Mouse (Mus musculus) layer of hippocampus, postnatal 10 days (tissue): ENCODE measurements around the gene Cep126. TPM values are rescaled to one million over a fixed set of nuclear protein-coding genes. Genes with fewer than 3 reads are reported as not detected.

Source experiments
- DNase-seq, 2 experiments: peaks; one replicate each; pipeline ENCODE4 v3.0.0; 2021; ENCODE audit warnings: low spot score in 2 of 2
- long read RNA-seq: library from polyadenylated mRNA; stranded (forward); transcript quantifications from one replicate; pipeline ENCODE4 v2.0.0, GENCODE M21; 2023
- total RNA-seq, 2 experiments: library from RNA; stranded (reverse); gene quantifications; 2 replicates each; pipeline ENCODE4 v1.2.3; 2021

Gene Cep126
- 10 to 100 TPM; 14.7 TPM for total RNA-seq
- long read RNA-seq, partial matches to known transcripts, result 1 of 3 reads
- long read RNA-seq, other reads (novel, unspliced or antisense), result 1 of 3 reads

- DNase-seq, result peak; percentile 71 to 83
Measured at GRCm38 (mm10) chr9:8134117-8134574, at the start of gene Cep126. Gene Cep126, minus strand, starts transcription at chr9:8134294.

- no peak for DNase-seq
Measured at GRCm38 (mm10) chr9:8179554-8179953, 45.5 kb upstream of the Cep126 start.

GRCm38 (mm10) chr9:8177099-8177498 lies 43.0 kb upstream of the Cep126 start:
- no peak for DNase-seq

- no peak for DNase-seq
Measured at GRCm38 (mm10) chr9:8157011-8157410, 22.9 kb upstream of the Cep126 start.

- DNase-seq, result no peak
Measured at GRCm38 (mm10) chr9:8139501-8139900, 5.4 kb upstream of the Cep126 start.

- DNase-seq, result peak in 1 of 2 experiments; percentile 5
Measured at GRCm38 (mm10) chr9:8133586-8134115, 443 bp downstream of the Cep126 start.

- no peak for DNase-seq
Measured at GRCm38 (mm10) chr9:8123495-8123894, 10.6 kb downstream of the Cep126 start.

GRCm38 (mm10) chr9:8114516-8114915 lies 19.6 kb downstream of the Cep126 start:
- DNase-seq, result no peak

GRCm38 (mm10) chr9:8103050-8103449 lies 31.0 kb downstream of the Cep126 start:
- no peak for DNase-seq

GRCm38 (mm10) chr9:8100962-8101361 lies 33.1 kb downstream of the Cep126 start:
- no peak for DNase-seq

- DNase-seq, result no peak
Measured at GRCm38 (mm10) chr9:8078882-8079281, 55.2 kb downstream of the Cep126 start.

- peak in 1 of 2 experiments; percentile 17 for DNase-seq
Measured at GRCm38 (mm10) chr9:8074345-8074744, 59.7 kb downstream of the Cep126 start.

GRCm38 (mm10) chr9:8073203-8073755 lies 60.8 kb downstream of the Cep126 start:
- DNase-seq, result no peak

- no peak for DNase-seq
Measured at GRCm38 (mm10) chr9:8059636-8060035, 74.5 kb downstream of the Cep126 start.

- no peak for DNase-seq
Measured at GRCm38 (mm10) chr9:8054831-8055230, 79.3 kb downstream of the Cep126 start.

- DNase-seq, result no peak
Measured at GRCm38 (mm10) chr9:8043044-8043387, 91.1 kb downstream of the Cep126 start.

- DNase-seq, result peak; percentile 97 to 98
Measured at GRCm38 (mm10) chr9:8042338-8043043, 91.6 kb downstream of the Cep126 start, which contains the start of gene Cfap300. Gene Cfap300, minus strand, starts transcription at chr9:8042823.

- no peak for DNase-seq
Measured at GRCm38 (mm10) chr9:8035546-8035945, 98.5 kb downstream of the Cep126 start.

GRCm38 (mm10) chr9:8035091-8035490 lies 99.0 kb downstream of the Cep126 start:
- no peak for DNase-seq

- no peak for DNase-seq
Measured at GRCm38 (mm10) chr9:8034143-8034542, 100.0 kb downstream of the Cep126 start.

GRCm38 (mm10) chr9:8032847-8033246 lies 101.2 kb downstream of the Cep126 start:
- no peak for DNase-seq
